Mouse (Mus musculus): Measurements from ENCODE around the gene Spin1.

Gene Spin1

GRCm38 (mm10) chr13:51137702-51138031 is 37.0 kb downstream of the Spin1 start:
- DNase-seq: no peak

GRCm38 (mm10) chr13:51147106-51147505 is 46.4 kb downstream of the Spin1 start:
- no peak for DNase-seq

DNA sequence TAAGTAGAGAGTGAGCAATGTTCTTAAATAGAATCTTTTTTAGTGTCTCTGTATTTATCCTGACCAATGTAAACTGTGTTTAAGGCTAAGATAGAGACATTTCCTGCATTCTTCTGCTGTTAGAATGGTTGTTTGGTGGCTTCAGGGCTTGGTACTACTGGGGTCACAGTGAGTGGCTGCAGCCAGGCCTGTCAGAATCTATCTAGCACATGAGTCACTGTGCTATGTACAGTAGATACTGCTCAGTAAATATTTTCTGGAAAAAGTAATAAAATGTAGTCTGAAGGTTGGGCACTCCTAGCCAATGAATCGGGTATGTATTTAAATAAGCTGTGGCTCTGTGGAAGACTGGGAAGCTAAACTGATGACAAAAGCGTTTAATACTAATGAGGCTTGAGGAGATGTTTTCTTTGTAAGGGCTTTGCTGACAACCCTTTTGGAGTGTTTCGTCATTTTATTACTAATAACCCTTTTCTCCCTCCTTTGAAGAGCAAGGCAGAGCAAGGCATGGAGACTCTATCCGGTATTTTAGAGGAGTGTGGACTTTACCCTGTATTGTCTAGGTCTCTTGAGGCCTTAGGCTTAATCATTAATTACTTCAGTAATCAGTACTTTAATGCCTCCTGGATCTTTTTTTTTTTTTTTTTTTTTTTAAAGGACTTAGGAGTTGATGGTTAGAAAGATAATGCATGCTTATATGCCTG is 52.4 kb downstream of the Spin1 start:
- DNase-seq: no peak

DNA sequence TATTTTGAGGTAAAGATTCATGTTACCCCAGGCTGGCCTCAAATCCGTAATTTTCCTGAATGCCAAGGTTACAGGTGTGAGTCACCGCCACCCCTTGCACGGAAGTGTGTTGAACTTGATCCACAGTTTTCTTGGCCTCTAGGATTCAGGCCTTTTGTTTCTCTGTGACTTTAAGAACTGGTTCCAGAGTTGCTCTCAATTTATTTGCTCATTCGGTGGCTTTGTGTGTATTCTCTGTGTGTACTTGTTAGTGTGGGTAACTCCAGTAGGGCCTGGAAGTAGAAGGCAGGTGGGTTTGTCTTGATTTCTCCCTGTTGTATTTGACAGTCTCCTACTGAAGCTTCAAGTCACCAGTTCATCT is 53.0 kb downstream of the Spin1 start:
- no peak for DNase-seq

GRCm38 (mm10) chr13:51155178-51156013 is 54.7 kb downstream of the Spin1 start:
- DNase-seq: no peak

DNA sequence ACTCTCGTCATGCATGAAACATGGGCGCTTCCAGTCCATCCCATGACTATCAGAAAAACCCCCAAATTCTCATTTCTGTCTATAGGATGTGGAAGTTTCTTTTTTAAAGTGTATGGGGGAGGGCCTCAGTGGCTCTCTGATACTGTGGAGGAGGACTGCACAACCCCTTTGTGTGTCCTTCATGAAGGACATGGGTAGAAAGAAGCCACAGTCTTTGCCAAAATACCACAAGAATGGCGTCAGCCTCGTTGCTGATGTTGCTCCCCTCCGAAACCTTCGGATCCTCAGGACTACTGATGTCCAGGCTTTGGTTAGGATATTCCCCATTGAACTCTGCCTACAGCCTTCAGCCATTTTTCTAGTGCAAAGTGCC is 55.3 kb downstream of the Spin1 start:
- no peak for DNase-seq

DNA sequence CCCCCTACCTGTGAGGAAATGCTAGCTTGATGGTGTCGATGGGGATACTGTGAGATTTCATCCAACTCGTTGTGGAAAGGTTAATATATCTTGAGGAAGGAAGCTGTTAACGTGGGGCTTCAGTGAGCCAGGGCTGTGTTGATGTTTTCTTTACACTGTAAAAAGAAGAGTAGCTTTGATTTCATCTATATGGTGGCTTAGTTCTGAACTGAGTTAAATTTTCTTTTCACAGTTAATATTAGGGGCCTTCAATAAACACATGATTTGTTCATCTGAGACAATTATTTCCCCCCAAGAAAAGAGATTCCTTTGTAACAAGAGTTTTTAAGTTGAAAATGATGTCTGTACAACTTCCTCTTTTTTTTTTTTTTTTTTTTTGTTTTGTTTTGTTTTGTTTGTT is 56.6 kb downstream of the Spin1 start:
- DNase-seq: no peak

DNA sequence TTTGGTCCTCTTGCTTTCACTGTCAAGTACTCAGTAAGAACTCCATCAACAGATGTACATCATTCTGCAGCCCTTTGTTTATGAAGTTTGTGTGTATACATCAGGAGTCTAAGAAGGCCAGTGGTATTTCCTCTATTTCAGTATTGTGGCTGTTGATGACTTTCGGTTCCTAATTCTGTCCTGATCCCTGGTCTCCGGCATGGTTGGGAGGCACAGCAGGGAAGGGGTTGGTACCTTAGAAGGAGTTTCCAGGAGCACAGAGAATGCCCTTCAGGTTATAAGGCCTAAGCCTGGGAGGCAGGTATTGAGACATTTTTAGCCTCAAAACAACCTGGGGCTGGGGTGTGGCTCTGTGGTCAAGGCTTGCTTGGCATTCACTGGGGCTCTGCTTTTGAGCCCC is 61.0 kb downstream of the Spin1 start:
- DNase-seq: peak in 1 of 2 experiments; percentile 11

DNA sequence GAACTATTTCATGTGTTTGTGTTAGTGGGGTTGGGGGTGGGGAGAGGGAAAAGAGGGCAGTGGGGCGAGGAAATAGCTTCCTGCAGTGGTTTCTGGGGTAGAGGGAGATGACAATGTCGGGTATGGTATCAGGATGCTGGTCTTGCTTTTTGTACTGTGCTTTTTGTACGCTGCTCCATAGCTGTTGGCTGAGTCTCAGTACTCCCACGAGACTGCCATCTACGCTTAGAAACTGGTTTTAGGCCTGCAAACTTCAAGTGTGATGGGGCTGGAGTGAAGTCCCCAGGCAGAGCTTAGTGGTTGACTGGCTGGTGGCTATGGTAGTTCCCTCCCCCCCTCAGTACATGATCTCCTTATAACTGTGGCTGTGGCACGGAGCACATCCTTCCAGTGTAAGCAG is 61.6 kb downstream of the Spin1 start:
- DNase-seq: no peak

DNA sequence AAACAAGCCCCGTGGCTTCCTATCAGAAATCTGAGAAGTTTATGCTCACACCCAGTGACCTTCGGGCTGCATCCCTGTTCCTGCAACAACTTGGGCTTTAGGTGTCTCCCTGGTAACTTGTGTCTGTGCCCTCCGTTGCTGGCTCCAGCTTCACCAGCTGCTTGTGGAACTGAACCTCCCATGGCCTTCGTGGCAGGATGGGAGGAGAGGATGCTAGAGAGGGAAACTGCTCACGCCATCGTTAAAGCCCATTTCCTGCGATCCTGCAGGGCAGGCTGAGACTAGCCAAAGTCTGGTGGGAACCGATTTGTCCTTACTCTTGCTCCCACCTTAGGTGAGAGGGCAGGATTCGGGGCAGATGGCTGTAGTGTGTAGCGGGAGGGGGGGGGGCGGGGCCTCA is 66.0 kb downstream of the Spin1 start:
- DNase-seq: no peak

DNA sequence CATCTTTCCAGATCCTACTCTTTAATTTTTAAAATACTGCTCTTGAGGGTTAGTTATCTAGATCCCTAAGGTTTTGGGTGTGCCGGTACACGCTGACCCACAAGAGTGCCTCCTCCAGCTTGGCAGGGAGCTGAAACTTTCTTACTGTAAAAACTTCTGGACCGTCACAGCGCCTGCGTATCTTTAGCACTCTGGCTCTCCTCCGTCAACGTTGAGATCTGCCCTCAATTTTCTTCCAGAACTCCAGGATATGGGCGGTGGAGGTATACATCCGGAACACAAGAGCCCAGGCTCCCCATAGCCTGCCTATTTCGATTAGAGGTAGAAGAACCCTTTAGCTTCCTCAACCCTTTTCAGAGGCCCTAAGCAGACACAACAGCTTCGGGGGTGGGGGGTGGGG is 69.5 kb downstream of the Spin1 start:
- DNase-seq: no peak

DNA sequence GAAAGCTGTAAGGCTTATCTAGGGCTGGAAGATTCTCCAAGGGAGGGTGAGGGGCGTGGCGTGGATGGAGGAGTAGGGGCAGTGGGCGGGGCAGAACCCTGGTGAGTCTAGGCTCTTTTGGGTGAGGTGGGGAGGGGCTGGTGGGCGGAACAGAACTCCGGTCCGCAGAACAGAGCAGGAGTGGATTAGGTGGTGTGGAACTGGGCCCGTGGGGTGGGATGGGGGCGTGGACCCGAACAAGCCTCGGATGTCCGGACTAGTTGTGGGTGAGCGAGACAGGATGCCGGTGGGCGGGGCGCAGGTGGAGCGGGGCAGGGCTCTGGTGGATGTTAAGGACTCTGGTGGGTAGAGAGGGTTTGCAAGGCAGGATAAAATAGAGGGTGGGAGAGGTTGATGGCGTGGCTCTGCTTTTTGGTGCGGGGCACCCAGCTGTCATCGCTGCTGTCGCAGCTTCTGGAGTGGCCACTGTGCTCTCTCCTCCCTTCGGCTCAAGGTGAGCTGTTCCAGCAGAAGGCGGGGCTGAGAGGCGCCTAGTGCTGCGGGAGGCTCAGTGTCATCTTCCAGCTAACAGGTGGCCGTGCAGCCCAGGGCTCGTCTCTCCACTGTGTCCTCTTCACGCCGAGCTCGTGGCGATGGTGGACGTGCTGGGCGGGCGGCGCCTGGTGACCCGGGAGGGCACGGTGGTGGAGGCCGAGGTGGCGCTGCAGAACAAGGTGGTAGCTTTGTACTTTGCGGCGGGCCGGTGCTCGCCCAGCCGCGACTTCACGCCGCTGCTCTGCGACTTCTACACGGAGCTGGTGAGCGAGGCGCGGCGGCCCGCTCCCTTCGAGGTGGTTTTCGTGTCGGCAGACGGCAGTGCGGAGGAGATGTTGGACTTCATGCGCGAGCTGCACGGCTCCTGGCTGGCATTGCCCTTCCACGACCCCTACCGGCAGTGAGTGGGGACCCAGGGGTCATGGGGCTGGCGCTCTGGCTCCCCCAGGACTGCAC is 70.3 kb downstream of the Spin1 start, which contains the start of gene Nxnl2:
Gene Nxnl2 (plus strand): TSS at position 332 of the 990 bp plus-strand sequence.
- peak; percentile 58 to 72 for DNase-seq

DNA sequence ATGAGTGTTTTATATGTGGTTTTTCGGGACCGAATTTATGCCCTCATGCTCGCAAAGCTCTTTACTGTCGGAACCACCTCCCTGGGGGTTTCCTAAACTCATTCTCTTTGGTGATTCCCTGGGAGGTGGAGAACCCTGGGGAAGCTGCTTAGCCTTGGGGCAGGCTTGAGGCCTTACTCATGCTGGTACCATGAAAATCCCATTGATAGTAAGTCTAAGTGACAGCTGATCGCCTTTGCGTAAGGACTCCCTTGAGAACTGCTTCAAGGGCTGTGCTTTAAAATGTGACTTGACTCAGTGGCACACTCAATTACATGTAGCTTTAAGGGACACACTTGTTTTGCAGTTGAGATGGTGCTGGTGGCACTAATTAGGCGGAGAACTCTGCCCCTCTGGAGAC is 71.9 kb downstream of the Spin1 start:
- no peak for DNase-seq

DNA sequence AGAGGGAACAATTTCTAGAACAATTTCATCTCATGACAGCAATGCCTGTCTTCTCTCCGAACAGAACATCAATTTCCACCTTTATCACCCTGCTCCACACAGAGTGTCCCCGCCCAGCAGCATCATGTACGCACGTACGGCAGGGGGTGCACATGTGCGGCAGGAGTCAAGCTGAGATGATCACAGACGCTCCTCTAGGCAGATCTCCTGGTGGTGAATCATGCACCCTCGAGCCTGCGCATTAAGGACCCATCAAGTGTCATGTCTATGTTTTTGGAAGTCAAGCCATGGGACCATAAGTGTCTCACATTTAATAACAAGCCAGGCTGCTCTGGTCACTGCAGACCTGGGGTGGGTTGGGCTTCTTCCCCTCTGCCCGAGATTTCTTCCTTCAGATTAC is 78.3 kb downstream of the Spin1 start:
- no peak for DNase-seq

GRCm38 (mm10) chr13:51179362-51179761 is 78.7 kb downstream of the Spin1 start:
- no peak for DNase-seq

- DNase-seq: no peak
These were observed 81.6 kb downstream of the Spin1 start for GRCm38 (mm10) chr13:51182236-51182635.

DNA sequence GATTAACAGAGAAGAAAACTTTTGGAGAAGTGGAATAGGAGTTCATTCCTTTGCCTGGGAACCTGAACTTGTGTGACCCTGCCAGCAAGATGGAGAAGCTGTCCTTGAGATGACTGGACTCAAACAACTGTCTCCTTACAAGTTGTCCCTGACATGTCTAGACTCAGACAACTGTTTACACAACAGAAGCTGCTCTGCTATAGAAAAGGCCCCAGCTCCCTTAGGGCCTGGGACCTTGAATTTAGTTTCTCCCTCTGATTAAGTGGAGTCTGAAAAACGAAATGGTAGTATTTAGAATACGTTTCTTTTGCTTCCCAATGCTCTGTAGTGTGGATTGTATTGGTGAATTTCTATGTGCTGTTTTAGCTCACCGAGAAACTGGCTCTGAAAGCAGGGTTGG is 84.2 kb downstream of the Spin1 start:
- no peak for DNase-seq

- no peak for DNase-seq
These were observed 89.7 kb downstream of the Spin1 start for GRCm38 (mm10) chr13:51190336-51190735.

DNA sequence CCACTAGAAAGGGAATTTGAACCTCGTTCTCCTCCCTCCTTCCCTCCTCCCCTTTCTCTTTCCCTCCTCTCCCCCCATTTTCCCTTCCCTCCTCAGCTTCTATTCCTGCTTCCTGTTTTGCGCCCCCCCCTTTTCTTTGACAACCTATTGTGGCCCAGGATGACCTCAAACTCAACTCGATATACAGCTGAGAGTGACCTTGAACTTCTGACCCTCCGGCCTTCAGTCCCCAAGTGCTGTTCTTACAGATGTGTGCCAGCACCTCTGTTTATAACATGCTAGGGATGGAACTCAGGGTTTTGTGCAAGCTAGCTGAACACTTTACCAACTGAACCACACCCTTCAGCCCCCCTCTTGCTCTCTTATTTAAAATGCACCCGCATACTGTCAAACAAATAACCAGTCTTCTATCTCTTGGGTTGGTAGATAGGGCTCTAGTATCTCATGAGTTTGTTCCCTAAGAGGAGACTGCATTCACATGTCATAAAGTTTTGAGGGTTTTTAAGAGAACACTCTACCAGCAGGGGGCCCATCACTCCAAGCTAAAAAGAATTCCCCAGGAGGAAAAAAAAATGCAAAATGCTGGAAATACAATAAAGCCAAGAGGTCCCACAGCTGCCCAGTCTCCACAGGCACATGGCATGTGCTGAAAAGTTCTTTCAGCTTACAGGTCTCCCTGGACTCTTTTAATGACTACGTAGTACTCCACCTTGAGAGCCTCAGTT is 90.9 kb downstream of the Spin1 start:
- peak in 1 of 2 experiments; percentile 20 for DNase-seq

DNA sequence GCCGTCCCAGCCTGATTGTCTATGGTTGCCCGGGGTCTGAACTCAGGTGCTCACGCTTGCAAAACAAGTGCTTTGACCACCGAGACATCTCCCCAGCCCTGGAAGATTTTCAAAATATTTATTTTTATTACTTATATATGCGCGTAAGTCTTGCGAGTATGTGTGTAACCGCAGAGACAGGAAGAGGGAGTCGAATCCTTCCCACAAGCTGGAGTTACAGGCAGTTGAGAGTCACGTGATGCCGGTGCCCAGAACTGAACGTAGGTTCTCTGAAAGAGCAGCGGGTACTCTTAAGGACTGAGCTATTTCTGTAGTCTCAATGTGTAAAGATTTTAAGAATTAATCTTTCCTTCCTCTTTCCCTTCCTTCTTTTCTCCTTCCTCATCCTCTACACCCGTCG is 93.2 kb downstream of the Spin1 start:
- DNase-seq: no peak

DNA sequence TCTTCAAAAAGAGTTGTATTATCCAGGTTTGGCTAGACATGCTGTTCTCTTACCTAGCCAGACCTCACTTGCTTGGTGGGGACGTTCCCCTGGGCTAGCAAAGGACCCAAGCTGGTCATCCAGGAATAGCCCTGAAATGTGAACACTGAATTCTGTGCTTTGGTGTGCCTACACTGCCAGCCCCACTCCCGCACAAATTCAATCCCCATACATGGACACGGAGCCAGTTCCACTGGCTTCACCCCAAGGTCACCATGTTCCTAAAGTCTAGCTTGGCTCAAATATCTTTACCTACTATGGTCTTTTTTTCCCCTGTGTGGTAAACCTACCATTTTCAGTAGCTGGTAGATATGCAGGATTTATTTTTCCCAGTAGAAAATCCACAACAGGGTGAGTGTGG is 97.0 kb downstream of the Spin1 start:
- no peak for DNase-seq

- DNase-seq: no peak
These were observed 97.5 kb downstream of the Spin1 start for GRCm38 (mm10) chr13:51198186-51198585.
